In genomic region chr1:37101016-37101415, GRCm38 (mm10) we compare ENCODE assay signal across 24 mouse cellular contexts.
DNase-seq lines count a peak whose midpoint lies in the region; ATAC-seq and TF ChIP-seq lines count a peak whose summit lies in the region.
"Had no signal": no experiment of that assay in that cellular context is flagged by ENCODE, and none has a peak within 500 bp of the region (broad histone marks: within the 10 kb centered on the region; RNA-seq: fewer than 3 reads in every experiment).

No protein-coding gene starts in this region.

- H3K4me1 ChIP-seq in forebrain, embryonic 15.5 days: peaks cover 34% of the 10 kb centered on the region
- H3K4me1 ChIP-seq in forebrain, postnatal 0 days (ENCODE audit: insufficient read depth): peaks cover 14% of the 10 kb centered on the region
- H3K4me1 ChIP-seq in ES-Bruce4 (ENCODE audit: control insufficient read depth, insufficient read depth, low read length): peaks cover 5% of the 10 kb centered on the region

- WGBS in forebrain, embryonic 15.5 days: 75% methylated on average over 8 of the region's 8 CpGs
- 61% methylated on average over 8 of the region's 8 CpGs for WGBS in forebrain, postnatal 0 days

- no peak for TF ChIP-seq POLR2A in ES-Bruce4 (IDR thresholded peaks at IDR 0.05; ENCODE audit: insufficient read depth, low read length)

- no peak overlapping the region for H3K4me3 ChIP-seq in forebrain, embryonic 15.5 days
- no peak overlapping the region for H3K4me3 ChIP-seq in forebrain, postnatal 0 days (ENCODE audit: low read depth, low read length)
- peak overlapping the region; percentile 88 for H3K4me3 ChIP-seq in ES-Bruce4 (ENCODE audit: low read depth, low read length)
- H3K4me3 ChIP-seq: embryonic facial prominence, embryonic 12.5 days; embryonic facial prominence, embryonic 15.5 days; hindbrain, embryonic 12.5 days; hindbrain, embryonic 15.5 days had no signal

- ATAC-seq in forebrain, embryonic 15.5 days (replicated peaks): no peak
- ATAC-seq in forebrain, postnatal 0 days: no peak
- ATAC-seq: CD4-positive, CD25-positive, alpha-beta regulatory T cell, adult 4 months; forebrain, embryonic 16.5 days; intestine, postnatal 0 days had no signal

- H3K36me3 ChIP-seq in forebrain, embryonic 15.5 days: no peaks in the 10 kb centered on the region
- H3K36me3 ChIP-seq in forebrain, postnatal 0 days (ENCODE audit: insufficient read depth): no peaks in the 10 kb centered on the region
- H3K36me3 ChIP-seq in ES-Bruce4 (ENCODE audit: control insufficient read depth, insufficient read depth, low read length, poor library complexity, severe bottlenecking): no peaks in the 10 kb centered on the region
- H3K36me3 ChIP-seq: embryonic facial prominence, embryonic 12.5 days; embryonic facial prominence, embryonic 15.5 days; hindbrain, embryonic 12.5 days; hindbrain, embryonic 15.5 days had no signal

- H3K9ac ChIP-seq in forebrain, embryonic 15.5 days (replicated peaks): no peak overlapping the region
- no peak overlapping the region for H3K9ac ChIP-seq in forebrain, postnatal 0 days
- H3K9ac ChIP-seq in ES-Bruce4 (ENCODE audit: low read depth, poor library complexity, severe bottlenecking): peak overlapping the region; percentile 85
- H3K9ac ChIP-seq: embryonic facial prominence, embryonic 12.5 days; embryonic facial prominence, embryonic 15.5 days; hindbrain, embryonic 12.5 days; hindbrain, embryonic 15.5 days had no signal

- H3K4me2 ChIP-seq in forebrain, embryonic 15.5 days (replicated peaks): no peak overlapping the region
- H3K4me2 ChIP-seq in forebrain, postnatal 0 days (ENCODE audit: low read depth): no peak overlapping the region
- H3K4me2 ChIP-seq: embryonic facial prominence, embryonic 12.5 days; embryonic facial prominence, embryonic 15.5 days; heart, embryonic 11.5 days; hindbrain, embryonic 12.5 days; hindbrain, embryonic 15.5 days had no signal

- H3K27ac ChIP-seq in forebrain, embryonic 15.5 days (replicated peaks): 0 out of 2 replicates have a peak overlapping the region, but pooled peaks have one; percentile 4
- H3K27ac ChIP-seq in forebrain, postnatal 0 days (ENCODE audit: low read depth, low read length): no peak overlapping the region
- H3K27ac ChIP-seq in ES-Bruce4 (ENCODE audit: insufficient read depth, low read length): peak overlapping the region; percentile 29
- H3K27ac ChIP-seq: embryonic facial prominence, embryonic 12.5 days; embryonic facial prominence, embryonic 15.5 days; hindbrain, embryonic 12.5 days; hindbrain, embryonic 15.5 days had no signal

- no peaks in the 10 kb centered on the region for H3K27me3 ChIP-seq in forebrain, embryonic 15.5 days
- H3K27me3 ChIP-seq in forebrain, postnatal 0 days (ENCODE audit: insufficient read depth, low read length): no peaks in the 10 kb centered on the region
- H3K27me3 ChIP-seq in ES-Bruce4 (ENCODE audit: control insufficient read depth, insufficient read depth, low read length, poor library complexity, severe bottlenecking): no peaks in the 10 kb centered on the region
- H3K27me3 ChIP-seq: embryonic facial prominence, embryonic 12.5 days; embryonic facial prominence, embryonic 15.5 days; hindbrain, embryonic 12.5 days; hindbrain, embryonic 15.5 days had no signal

- H3K9me3 ChIP-seq in forebrain, embryonic 15.5 days: no peaks in the 10 kb centered on the region
- H3K9me3 ChIP-seq in forebrain, postnatal 0 days (ENCODE audit: low read length): no peaks in the 10 kb centered on the region
- no peaks in the 10 kb centered on the region for H3K9me3 ChIP-seq in ES-Bruce4 (replicated peaks; ENCODE audit: control insufficient read depth, insufficient read depth, low read length, poor library complexity, severe bottlenecking)
- H3K9me3 ChIP-seq: embryonic facial prominence, embryonic 12.5 days; embryonic facial prominence, embryonic 15.5 days; hindbrain, embryonic 12.5 days; hindbrain, embryonic 15.5 days had no signal

- DNase-seq in forebrain, postnatal 0 days: no peak
- DNase-seq in layer of hippocampus, adult 18-20 months (ENCODE audit: low spot score in 2 of 2): peak; percentile 54 to 81
- DNase-seq in layer of hippocampus, postnatal 10 days (ENCODE audit: low spot score in 2 of 2): no peak
- DNase-seq in brain, adult 2 months (ENCODE audit: low read depth, low spot score): peak; percentile 60
- no peak for DNase-seq in testis, postnatal 10 days (ENCODE audit: low spot score)
- no peak for DNase-seq in gastrocnemius, postnatal 4 days (ENCODE audit: low spot score in 2 of 2)
- DNase-seq: adrenal gland, adult 2 months; adrenal gland, postnatal 14 days; cerebellum, adult 11-12 months; cerebellum, adult 8-10 months; cerebellum, postnatal 14 days; gastrocnemius, postnatal 10 days; gastrocnemius, postnatal 36 days; heart, adult 11 months had no signal

- TF ChIP-seq CTCF in forebrain, postnatal 0 days (IDR thresholded peaks at IDR 0.05; ENCODE audit: low read depth): no peak
- TF ChIP-seq CTCF in ES-Bruce4 (IDR thresholded peaks at IDR 0.05; ENCODE audit: low read depth, low read length): no peak

- TF ChIP-seq EP300 in ES-Bruce4 (IDR thresholded peaks at IDR 0.05; ENCODE audit: insufficient read depth, low read depth, low read length): no peak

Comparison
In these comparisons a context has a peak if more than half of its experiments do, and no peak if none do; other contexts are left out.
1. DNase-seq: peak in layer of hippocampus, adult 18-20 months (2 of 2) and brain, adult 2 months (single experiment); none in forebrain, postnatal 0 days (single experiment), layer of hippocampus, postnatal 10 days (0 of 2), testis, postnatal 10 days (single experiment) and gastrocnemius, postnatal 4 days (0 of 2).